Mouse (Mus musculus): ENCODE data around the gene Slc24a4.
A peak's percentile ranks its signal among the peaks of the same experiment; 100 is the strongest.
"Not testable (repeated sequence)": the region's sequence is repeated elsewhere in the genome, so short reads cannot be mapped to it uniquely, and the experiment has no call there.

Slc24a4 gene

DNA sequence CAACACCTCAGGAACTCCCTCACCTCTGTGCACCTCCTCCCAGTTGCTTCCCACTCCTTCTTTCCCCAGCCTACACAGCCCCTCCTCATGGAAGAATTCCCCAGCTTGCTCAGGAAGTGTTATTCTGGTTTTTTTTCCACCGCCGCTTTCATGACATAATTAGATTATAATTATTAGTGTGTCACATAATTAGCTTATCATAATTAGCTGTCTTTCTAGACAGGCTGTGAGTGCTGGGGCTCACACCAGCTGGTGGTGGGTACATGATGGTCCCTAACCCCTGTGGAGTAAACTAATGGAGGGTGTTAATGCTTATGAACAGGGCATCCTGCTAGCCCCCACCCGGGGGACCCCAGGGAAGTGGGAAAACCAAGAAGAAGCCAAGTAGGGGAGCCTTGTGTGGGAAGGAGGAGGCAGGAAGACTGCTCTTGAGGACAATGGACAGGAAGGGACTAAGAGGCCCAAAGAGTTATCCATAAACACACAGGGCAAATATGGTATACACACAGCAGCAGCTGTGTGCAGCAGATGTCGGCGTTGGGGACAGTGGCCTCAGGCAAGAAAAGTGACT lies 38.2 kb downstream of the Slc24a4 start:
- DNase-seq (ENCODE audit: low spot score) = no peak

DNA sequence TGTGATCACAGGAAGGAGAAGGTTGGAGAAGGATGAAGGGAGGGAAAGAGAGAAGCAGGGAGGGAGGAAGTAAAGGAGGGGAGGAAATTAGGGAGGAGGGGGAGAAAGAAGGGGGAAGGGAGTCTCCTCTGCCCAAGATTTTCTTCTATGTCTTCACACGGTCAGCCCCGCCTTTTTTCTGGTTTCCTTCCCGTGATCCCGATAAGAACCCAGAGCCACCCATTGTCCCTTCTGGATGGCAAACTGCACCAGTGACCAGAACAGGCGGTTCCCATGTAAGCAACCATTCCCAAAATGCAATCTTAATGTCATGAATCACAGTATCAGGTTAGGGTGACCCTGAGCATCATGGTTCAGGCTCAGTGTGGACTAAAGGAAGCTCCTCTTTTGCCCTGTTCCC lies 38.8 kb downstream of the Slc24a4 start:
- no peak for DNase-seq (ENCODE audit: low spot score)

DNA sequence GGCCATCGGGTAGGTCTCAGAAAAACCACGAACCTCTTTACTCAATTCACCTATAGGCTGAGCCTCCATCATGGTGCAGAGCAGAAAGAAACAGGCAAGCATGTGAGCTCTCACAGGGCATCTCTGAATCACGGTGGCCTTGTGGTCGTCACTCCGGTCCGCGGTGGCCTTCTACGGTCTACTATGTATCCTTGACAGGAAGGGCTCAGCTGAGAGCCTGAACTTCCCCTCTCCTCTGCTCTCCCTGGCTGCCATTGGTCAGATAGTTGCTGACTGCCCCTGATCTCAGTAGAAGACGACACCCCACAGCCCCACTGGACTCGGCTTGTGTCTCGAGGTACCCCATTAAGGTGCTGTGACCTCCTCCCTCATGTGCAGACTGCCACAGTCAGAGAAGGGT lies 44.2 kb downstream of the Slc24a4 start:
- DNase-seq (ENCODE audit: low spot score) = no peak

DNA sequence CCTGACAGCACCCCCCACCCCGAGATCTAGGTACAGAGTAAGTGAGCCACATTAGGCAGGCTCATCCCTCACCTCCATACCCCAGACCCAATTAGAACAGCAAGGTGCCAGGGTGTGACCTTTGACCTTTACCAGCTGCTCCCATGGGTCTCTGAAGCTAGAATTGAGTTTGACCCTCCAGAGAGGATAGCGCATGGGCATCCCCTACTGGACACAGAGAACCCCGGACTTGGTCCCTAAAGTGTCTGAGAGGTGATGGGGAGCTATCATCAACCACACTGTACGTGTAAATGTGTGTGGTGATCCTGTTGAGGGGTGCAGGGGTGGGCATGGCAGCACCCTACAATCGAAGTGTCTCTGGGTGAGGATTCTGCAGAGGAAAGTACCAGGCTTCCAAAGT lies 44.8 kb downstream of the Slc24a4 start:
- no peak for DNase-seq (ENCODE audit: low spot score)

DNA sequence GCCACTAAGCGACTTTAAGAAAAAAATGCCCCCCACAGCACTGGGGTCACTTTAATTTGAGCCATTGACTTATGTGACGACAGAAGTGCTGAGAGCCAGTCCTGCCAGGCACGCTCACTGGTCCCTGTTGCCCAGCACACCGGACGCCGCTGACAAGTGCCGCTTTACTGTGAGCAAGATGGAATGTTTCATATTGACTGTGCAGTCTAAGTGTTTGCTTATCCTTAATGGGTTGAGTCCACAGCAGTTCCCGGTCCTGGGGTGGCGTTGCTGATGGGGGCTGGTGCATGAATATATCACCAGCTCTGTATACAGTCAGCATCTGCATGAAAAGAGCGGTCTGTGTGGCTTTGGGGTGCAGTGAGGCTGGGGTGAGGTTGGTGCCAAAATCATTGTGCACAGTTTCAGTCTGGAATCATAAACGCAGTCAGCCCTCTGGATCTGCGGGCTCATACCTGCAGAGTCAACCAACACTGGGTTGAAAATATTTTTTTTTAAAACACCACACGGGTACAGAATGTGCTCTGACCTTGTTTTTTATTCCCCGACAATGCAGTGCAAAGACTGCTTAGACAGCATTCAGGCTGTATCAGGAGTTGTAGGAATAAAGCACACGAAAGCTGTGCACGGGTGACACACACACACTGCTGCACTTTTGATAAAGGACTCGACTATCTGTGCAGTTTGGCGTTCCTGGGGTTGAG lies 52.0 kb downstream of the Slc24a4 start:
- DNase-seq (ENCODE audit: low spot score) = no peak

DNA sequence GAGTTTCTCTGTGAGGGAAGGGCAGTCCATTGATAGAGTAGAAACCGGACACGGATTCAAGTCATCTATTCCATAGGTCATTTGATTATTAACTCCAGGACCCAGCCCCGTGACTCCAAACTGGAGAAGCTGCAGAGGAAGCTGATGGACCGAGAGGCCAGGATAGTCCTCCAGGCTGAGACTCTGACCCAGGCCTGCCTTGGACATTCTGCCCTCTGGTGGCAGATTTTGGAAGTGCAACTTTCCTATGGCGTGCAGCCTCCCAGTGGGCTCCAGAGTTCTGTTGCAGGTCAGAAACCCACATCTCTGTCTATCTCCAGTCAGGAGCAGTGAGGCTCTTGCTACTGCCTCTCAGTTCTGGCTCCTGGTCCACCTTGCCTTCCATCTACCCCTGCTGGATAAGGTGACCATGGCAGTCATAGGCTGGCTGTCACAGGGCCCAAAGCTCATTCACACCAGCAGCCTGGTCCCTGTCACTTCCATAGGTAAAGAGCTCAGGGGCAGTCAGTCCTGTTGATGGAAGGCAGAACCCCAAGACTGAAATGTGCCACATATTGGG lies 53.3 kb downstream of the Slc24a4 start:
- peak; percentile 51 for DNase-seq (ENCODE audit: low spot score)

DNA sequence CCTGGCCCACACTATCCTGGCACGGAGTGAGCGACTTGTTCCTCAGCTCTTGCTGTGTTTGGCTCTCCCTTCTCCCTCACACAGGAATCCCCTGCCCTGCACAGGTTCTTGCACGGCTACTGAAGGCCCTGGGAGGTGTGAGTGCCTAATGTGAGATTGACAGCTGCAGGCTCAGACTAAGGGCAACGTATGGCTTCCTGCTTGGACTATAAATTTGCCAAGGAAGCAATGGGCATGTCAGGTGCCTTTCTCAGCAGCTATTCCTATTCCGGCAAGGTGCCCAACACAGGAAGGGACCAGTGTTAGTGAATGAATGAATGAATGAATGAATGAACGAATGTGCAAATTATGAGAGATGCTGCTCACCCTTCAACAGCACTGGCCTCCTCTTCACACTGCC lies 54.1 kb downstream of the Slc24a4 start:
- no peak for DNase-seq (ENCODE audit: low spot score)

DNA sequence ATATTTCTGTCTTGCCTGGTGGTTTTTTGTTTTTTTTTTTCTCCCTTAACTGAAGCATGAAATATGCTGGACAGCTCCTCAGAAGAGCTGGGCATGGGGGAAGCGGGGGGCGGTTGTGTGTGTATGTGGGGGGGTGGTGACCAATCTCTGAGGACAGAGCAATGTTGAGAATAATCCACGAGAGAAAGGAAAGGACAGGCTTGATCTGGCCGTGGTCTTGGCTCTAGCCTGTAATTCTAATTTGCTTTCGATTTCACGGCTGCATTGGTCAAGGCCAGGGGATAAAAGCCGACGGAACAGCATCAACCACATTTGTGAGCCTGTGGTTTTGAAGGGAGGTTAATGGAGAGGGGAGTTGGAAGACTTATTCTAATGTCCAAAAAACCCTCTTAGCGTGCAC lies 54.7 kb downstream of the Slc24a4 start:
- DNase-seq (ENCODE audit: low spot score) = no peak

DNA sequence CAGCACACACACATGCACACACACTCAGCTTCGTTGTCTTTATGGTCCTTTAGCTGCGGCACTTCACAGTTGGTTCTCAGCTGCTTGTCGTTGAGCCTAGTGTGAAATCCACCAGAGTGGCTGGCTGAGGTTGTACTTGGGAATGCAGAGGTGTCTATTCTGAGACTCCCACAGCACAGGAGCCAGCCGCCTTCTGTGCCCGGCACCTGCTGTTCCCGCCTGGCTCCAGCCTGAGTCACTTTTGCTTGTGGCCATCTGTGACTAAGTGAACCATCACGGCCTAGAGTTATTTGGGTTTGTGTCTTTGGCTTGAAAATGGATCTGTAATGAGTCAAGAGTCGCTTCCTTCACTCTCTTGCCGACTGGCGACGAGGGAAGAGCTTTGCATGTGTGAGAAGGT lies 62.3 kb downstream of the Slc24a4 start:
- no peak for DNase-seq (ENCODE audit: low spot score)

DNA sequence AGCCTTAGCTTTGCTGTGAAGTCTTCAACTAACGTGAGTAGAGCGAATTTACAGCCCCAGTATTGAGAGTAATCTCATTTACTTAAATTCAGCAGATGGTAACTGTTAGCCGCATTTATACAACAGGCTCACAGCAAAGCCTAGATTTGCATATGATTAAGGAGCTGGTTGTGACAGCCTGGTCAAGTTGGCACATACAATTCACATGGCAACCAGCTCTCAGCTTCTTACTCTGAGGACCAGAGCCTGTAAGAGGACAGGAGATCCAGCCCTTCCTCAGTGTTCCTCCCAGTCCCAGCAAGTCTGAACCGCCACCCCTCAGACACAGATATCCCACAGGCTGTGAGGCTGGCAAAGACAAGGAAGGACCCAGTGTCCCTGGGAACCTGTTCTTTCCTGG lies 73.0 kb downstream of the Slc24a4 start:
- DNase-seq (ENCODE audit: low spot score) = no peak

DNA sequence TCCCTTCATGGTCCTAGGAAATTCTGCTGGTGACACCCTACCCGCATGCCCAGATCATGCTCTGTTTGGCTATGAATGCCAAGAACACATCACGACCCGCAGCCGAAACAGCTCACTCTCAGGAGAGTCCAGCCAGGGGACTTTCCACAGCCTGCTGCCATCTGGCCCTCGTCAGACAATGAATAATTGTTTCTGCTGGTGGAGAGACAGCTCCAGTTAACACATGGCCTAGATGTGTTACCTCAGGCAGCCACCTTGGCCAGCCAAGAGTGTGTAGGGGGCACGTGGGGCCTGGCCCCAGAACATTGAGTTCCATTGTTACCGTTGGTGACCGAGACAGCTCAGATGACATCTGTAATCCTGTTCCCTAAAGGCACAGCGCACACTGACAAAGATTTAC lies 74.4 kb downstream of the Slc24a4 start:
- DNase-seq (ENCODE audit: low spot score) = no peak

DNA sequence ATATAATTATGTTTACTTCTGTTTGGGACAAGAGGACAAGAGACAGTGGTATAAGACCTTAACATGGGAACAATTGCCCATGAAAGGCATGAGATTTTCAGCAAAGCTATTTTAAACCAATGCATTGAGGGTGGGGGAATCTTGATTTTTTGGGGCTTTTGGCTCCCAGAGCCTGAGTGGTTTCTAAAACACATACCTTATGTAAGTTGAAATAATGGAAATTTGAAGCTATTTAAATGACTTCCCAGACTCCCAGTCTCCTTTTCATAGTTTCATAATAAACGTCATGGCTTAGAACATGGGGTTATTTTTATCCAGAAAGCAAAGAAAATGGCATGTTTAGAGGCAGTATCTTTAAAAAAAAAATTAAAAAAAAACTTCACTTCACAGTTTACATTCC lies 77.9 kb downstream of the Slc24a4 start:
- no peak for DNase-seq (ENCODE audit: low spot score)

DNA sequence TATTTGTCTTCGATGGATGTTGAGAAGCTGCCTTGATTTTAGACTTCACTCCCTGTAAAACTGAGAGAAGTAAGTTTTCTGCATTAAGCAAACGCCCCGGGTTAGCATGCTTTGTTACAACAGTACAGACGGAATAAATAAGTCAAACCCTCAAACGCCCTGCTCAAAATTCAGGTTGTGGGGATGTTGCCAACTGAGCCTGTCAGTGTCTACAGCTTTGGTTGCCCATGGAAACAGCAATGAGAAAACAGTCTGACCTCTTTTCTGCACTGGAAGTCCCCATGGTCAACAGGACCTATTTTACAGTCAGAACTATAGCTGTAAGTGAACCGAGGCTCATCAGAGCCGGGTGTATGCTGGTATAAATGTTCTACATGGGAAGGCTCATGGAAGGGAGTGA lies 78.7 kb downstream of the Slc24a4 start:
- DNase-seq (ENCODE audit: low spot score) = no peak

DNA sequence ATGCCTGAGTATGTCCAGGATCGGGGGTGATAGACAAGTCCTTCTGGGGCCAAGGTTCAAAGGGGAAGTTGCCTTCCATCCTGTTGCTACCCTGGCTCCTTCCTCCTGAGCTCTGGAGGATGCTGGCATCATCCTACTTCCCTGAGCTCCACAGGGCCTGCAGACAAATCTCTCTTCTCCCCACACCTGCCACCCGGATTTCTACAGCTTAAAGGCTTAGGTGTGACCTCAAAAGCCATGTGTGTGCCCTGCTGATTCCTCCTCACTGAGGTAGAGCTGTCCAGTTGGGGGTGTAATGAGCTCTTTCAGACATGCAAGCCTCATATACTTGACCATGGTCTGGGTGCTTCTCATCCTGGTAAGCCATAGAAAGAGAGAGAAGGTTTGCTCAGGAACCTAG lies 82.3 kb downstream of the Slc24a4 start:
- no peak for DNase-seq (ENCODE audit: low spot score)

DNA sequence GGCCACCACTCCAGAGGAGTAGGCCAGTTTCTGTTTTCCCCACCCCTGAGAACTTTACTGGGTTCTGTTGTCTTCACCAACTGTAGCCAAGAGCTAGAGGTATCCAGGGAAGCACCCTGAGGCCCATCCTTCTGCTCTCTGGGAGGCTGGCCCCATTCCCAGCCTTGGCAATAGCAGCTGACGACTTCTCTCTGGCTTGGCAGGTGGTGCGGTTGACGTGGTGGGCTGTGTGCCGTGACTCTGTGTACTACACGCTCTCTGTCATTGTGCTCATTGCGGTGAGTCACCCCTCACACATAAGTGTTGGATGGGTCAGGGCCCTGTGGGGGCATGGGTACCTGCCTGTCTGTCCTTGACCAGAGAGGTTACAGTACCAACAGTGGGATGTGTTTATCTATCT lies 94.9 kb downstream of the Slc24a4 start:
- DNase-seq (ENCODE audit: low spot score) = no peak

DNA sequence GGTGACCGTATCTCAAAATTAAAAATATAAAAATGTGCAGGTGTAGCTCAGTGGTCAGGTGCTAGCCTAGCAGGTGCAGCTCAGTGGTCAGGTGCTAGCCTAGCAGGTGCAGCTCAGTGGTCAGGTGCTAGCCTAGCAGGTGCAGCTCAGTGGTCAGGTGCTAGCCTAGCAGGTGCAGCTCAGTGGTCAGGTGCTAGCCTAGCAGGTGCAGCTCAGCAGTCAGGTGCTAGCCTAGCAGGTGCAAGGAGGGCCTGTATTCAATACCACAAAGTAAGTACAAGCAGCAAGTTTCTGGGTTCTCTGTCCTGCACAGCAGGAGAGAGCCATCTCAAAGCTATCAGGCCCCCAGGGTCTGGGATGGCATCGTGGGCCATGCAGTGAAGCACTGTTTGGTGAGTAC lies 95.6 kb downstream of the Slc24a4 start:
- not testable (repeated sequence) for DNase-seq (ENCODE audit: low spot score)

DNA sequence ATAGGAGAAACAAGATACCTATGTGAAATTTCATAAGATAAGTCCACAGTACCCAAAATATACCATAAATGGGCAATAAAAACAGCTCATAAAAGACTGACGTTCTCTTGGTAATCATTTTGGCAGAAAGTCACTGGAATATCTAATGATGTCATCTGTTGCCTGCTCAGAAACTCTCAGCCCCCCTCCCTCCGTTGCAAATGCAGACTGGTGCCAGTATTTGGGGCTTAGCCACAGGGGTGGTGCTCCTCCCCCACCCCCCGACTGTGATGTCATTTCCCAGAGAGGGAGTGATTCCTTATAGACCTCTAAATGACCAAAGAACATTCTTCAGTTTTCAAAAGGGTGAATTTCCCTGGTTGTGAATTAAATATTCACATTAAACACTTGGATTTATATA lies 96.6 kb downstream of the Slc24a4 start:
- DNase-seq (ENCODE audit: low spot score) = no peak

DNA sequence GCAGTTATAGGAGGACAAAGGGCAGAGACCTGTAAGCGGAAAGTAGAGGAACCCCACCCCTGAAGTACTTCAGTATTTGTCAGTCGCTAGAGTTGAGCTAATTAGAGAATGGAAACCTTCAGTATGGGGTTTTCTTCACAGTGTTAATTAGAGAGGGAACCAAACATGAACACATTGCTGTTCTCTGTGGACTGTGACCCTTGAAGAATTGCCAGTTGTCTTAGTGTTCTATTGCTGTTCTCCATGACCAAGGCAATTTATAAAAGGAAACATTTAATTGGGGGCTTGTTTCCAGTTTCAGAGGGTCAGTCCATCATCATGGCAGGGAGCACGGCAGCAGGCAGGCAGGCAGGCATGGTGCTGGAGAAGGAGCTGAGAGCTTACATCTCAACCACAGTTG lies 107.0 kb downstream of the Slc24a4 start:
- DNase-seq (ENCODE audit: low spot score) = no peak

DNA sequence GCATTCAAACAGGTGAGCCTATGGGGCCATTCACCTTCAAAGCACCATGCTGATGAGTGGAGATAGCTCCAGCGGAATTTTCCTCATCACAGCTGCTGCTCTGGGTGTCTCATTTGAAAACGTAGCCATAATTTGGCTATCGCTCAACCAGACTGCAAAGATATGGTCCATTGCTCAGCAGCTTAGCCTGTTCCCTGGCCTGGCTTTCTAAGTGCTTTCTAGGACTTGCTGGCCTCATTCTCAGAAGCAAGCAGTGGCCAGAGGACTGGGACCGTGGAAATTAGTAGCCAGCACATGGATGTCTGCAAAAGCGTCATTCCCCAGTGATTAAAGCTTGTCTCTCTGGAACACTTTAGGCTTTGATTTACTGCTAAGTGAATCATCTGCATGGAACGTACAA lies 107.8 kb downstream of the Slc24a4 start:
- no peak for DNase-seq (ENCODE audit: low spot score)

DNA sequence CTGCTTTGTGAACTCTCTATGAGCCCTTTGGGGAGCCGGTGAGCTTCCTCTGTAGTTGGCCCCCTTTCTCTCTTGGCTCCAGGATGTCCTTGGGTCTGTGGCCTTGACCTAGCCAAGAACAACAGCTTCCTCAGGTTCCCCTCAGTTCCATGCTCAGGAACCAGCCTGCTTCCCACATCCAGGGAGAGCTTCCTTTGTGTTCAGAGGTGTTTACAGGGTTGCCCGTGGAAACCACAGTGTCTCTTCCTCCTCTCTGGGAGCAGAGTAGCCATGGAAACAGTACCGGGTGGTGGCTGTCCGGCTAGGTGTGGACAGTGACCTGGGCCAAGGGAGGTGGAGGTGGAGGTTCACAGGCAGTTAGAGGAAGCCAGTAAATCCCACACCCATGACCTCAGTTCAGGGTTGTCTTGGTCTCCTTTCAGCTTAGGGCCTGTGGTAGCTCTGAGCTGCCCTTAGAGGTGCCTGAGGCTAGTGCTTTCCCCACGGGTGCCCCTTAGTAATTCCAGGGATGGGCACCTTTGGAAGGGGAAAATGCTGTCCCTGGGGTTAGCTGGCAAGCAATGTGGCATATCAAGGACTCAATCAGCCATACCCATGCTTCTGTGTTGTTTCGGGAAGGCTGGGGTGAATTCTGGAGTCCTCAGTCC lies 113.7 kb downstream of the Slc24a4 start:
- no peak for DNase-seq (ENCODE audit: low spot score)

DNA sequence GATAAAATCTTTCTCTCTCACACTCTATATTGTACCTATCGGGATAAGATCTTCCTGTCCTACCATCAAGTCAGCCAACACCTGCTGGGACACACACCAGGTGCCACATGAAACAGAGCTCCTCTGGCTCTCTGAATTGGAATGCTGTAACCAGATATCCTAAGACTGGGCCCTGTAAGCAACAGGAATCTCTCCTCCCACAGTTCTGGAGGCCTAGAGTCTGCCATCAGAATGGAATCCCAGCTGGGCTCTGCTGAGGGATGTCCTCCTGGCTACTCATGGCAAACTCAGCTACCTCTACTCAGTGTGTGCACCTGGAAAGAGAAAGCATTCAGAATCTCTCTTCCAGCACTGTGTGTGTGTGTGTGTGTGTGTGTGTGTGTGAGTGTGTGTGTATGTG lies 115.4 kb downstream of the Slc24a4 start:
- no peak for DNase-seq (ENCODE audit: low spot score)

DNA sequence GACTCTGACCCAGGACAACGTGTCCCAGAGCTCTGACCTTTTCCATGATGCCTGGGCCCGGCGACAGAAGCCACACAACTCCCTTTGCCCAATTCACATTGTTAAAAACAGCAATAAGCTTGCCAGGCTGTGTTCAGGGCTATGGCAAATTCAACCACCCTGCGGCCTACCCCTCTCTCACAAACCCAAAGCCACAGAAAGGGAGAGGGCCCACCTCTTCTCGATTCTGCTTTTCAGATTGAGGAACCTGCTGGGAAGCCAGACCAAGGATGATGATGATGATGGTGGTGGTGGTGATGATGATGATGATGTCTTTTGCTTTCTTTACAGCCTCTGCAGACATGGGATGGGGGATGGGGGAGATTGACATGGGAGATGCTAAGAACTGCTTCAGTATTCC lies 117.7 kb downstream of the Slc24a4 start:
- DNase-seq (ENCODE audit: low spot score) = no peak

DNA sequence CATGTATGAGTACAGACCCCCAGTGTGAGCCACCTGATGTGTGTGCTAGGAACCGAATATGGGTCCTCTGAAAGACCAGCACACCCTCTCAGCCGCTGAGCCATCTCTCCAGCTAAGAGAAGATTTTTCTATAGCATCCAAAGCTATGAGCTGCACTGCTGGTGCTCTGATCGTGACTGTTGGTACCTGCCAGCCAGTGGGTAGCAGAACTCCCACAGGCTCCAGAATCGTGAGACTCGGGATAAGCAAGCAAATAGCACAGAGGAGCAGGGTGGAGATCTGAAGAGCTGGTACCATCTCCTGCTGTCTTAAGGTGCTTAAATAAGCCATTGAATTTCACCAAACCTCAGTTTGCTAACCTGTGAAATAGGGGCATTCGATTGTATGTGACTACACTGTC lies 119.6 kb downstream of the Slc24a4 start:
- DNase-seq (ENCODE audit: low spot score) = no peak

DNA sequence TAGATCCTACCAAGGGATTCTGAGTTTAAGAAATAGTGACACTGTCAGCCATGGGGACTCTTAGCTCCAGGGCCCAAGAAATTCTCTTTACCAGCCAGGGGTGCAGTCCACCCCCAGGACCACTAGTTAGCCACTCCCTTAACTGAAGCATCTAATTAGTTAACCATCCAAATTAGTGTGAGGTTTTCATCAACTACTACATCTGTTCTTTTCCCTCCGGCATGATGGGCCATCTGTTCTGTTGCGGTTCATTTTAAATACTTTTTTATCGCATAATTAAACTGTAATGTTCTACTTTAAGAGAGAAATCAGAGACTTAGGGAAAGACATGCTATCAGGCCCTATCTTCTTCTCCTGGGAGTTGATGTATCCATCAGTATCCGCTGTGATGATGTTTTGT lies 121.8 kb downstream of the Slc24a4 start:
- DNase-seq (ENCODE audit: low spot score) = no peak

Data from ovary, postnatal 14 days (tissue).